Mouse (Mus musculus) embryo, embryonic 11.5 days (tissue): ENCODE data around the gene Tmem14c.

ENCODE experiments used
- DNase-seq: peaks from one replicate; pipeline ENCODE4 v3.0.0-alpha.2; 2012; ENCODE audit warnings: low read depth, low spot score

Tmem14c gene

GRCm38 (mm10) chr13:41008271-41008670 is 7.8 kb upstream of the Tmem14c start:
- no peak for DNase-seq

- DNase-seq = no peak
Measured at GRCm38 (mm10) chr13:41008946-41009345, 7.1 kb upstream of the Tmem14c start.

GRCm38 (mm10) chr13:41016797-41017405 is 809 bp downstream of the Tmem14c start:
- no peak for DNase-seq

- DNase-seq = no peak
Measured at GRCm38 (mm10) chr13:41017832-41018231, 1.7 kb downstream of the Tmem14c start.

- no peak for DNase-seq
Measured at GRCm38 (mm10) chr13:41018236-41018635, 2.1 kb downstream of the Tmem14c start.

GRCm38 (mm10) chr13:41018756-41019591 is 2.9 kb downstream of the Tmem14c start:
- no peak for DNase-seq

GRCm38 (mm10) chr13:41020494-41020893 is 4.4 kb downstream of the Tmem14c start:
- DNase-seq = no peak

GRCm38 (mm10) chr13:41021607-41022006 is 5.5 kb downstream of the Tmem14c start:
- no peak for DNase-seq

GRCm38 (mm10) chr13:41022099-41022498 is 6.0 kb downstream of the Tmem14c start:
- no peak for DNase-seq

GRCm38 (mm10) chr13:41030098-41030497 is 14.0 kb downstream of the Tmem14c start:
- no peak for DNase-seq

GRCm38 (mm10) chr13:41042511-41042910 is 26.4 kb downstream of the Tmem14c start:
- no peak for DNase-seq

GRCm38 (mm10) chr13:41045901-41046300 is 29.8 kb downstream of the Tmem14c start:
- no peak for DNase-seq

GRCm38 (mm10) chr13:41047280-41047679 is 31.2 kb downstream of the Tmem14c start:
- no peak for DNase-seq

GRCm38 (mm10) chr13:41051965-41052364 is 35.9 kb downstream of the Tmem14c start:
- no peak for DNase-seq

GRCm38 (mm10) chr13:41067618-41068017 is 51.5 kb downstream of the Tmem14c start:
- DNase-seq = no peak

GRCm38 (mm10) chr13:41071617-41072016 is 55.5 kb downstream of the Tmem14c start:
- no peak for DNase-seq
